Mouse (Mus musculus) erythroblast, embryonic 14.5 days (primary cell): ENCODE measurements around the gene Lta. TPM values are rescaled to one million over a fixed set of nuclear protein-coding genes. Genes with fewer than 3 reads are reported as not detected.
"Not testable (repeated sequence)": the region's sequence is repeated elsewhere in the genome, so short reads cannot be mapped to it uniquely, and the experiment has no call there.

Experiments
- H3K27me3 ChIP-seq: 2 replicates; pipeline ENCODE4 v1.6.1; 2012; ENCODE audit warnings: inconsistent platforms; ENCODE audit not compliant: control insufficient read depth
- H3K36me3 ChIP-seq: 2 replicates; pipeline ENCODE4 v1.6.1; 2012; ENCODE audit warnings: mild to moderate bottlenecking, inconsistent platforms; ENCODE audit not compliant: control insufficient read depth
- H3K4me1 ChIP-seq: 2 replicates; pipeline ENCODE4 v1.6.1; 2012; ENCODE audit warnings: inconsistent platforms; ENCODE audit not compliant: control insufficient read depth
- H3K4me3 ChIP-seq: replicated peaks from 2 replicates; pipeline ENCODE3; 2012; ENCODE audit warnings: moderate library complexity, mild to moderate bottlenecking, inconsistent platforms
- H3K9me3 ChIP-seq: 2 replicates; pipeline ENCODE4 v1.6.1; 2012; ENCODE audit warnings: low read length, inconsistent platforms, mixed read lengths; ENCODE audit not compliant: control insufficient read depth
- GATA1 ChIP-seq: IDR thresholded peaks from 2 replicates; pipeline ENCODE4 v1.6.1; 2012; ENCODE audit warnings: low read length, inconsistent platforms, mixed read lengths
- TAL1 ChIP-seq: IDR thresholded peaks from 3 replicates; pipeline ENCODE4 v1.6.1; 2012; ENCODE audit warnings: low read length, inconsistent platforms, mixed read lengths
- polyA plus RNA-seq: library from polyadenylated mRNA; stranded (reverse); fragments of >175 nt; gene quantifications from 2 replicates; pipeline ENCODE4 v1.2.3, GENCODE M21; 2012

The Lta gene
- polyA plus RNA-seq, 1 experiment: 0.03 TPM

- Histone ChIP-seq H3K27me3 (no peaks in the 10 kb centered on the region), H3K9me3 (no peaks in the 10 kb centered on the region), H3K36me3 (peaks cover 30% of the 10 kb centered on the region), H3K4me1 (peaks cover 65% of the 10 kb centered on the region), H3K4me3 (peak overlapping the region; percentile 82)
- no peak for TF ChIP-seq GATA1
- TF ChIP-seq TAL1: no peak
Measured at GRCm38 (mm10) chr17:35240384-35241304, 35.5 kb upstream of the Lta start.

- TF ChIP-seq GATA1: no peak
- TF ChIP-seq TAL1: no peak
- Histone ChIP-seq H3K4me1 (peaks cover 64% of the 10 kb centered on the region), H3K9me3 (no peaks in the 10 kb centered on the region), H3K36me3 (peaks cover 21% of the 10 kb centered on the region), H3K4me3 (no peak overlapping the region), H3K27me3 (no peaks in the 10 kb centered on the region)
Measured at GRCm38 (mm10) chr17:35239700-35240099, 34.5 kb upstream of the Lta start.

- TF ChIP-seq TAL1 (no peak), GATA1 (no peak)
- Histone ChIP-seq H3K27me3 (no peaks in the 10 kb centered on the region), H3K4me1 (peaks cover 57% of the 10 kb centered on the region), H3K4me3 (no peak overlapping the region), H3K9me3 (no peaks in the 10 kb centered on the region), H3K36me3 (peaks cover 14% of the 10 kb centered on the region)
Measured at GRCm38 (mm10) chr17:35237504-35237903, 32.4 kb upstream of the Lta start.

- no peak overlapping the region for H3K4me3 ChIP-seq
- no peaks in the 10 kb centered on the region for H3K9me3 ChIP-seq
- H3K4me1 ChIP-seq: peaks cover 62% of the 10 kb centered on the region
- peaks cover 17% of the 10 kb centered on the region for H3K36me3 ChIP-seq
- TF ChIP-seq GATA1 (no peak), TAL1 (no peak)
- H3K27me3 ChIP-seq: no peaks in the 10 kb centered on the region
Measured at GRCm38 (mm10) chr17:35236996-35237395, 31.8 kb upstream of the Lta start.

GRCm38 (mm10) chr17:35236390-35236746 lies 31.2 kb upstream of the Lta start:
- Histone ChIP-seq H3K27me3 (no peaks in the 10 kb centered on the region), H3K9me3 (no peaks in the 10 kb centered on the region), H3K4me1 (peaks cover 63% of the 10 kb centered on the region), H3K36me3 (peaks cover 20% of the 10 kb centered on the region), H3K4me3 (peak overlapping the region; percentile 79)
- TF ChIP-seq GATA1: no peak
- no peak for TF ChIP-seq TAL1

GRCm38 (mm10) chr17:35235614-35236389 lies 30.7 kb upstream of the Lta start, which contains the start of gene Nfkbil1:
Gene Nfkbil1 (minus strand): TSS chr17:35235792.
- Histone ChIP-seq H3K27me3 (no peaks in the 10 kb centered on the region), H3K4me1 (peaks cover 61% of the 10 kb centered on the region), H3K36me3 (peaks cover 26% of the 10 kb centered on the region), H3K4me3 (peak within 1 kb of the TSS; percentile 79), H3K9me3 (no peaks in the 10 kb centered on the region)
- no peak for TF ChIP-seq TAL1
- TF ChIP-seq GATA1: no peak

- peaks cover 33% of the 10 kb centered on the region for H3K36me3 ChIP-seq
- TF ChIP-seq GATA1 (no peak), TAL1 (no peak)
- peak overlapping the region; percentile 79 for H3K4me3 ChIP-seq
- no peaks in the 10 kb centered on the region for H3K27me3 ChIP-seq
- peaks cover 52% of the 10 kb centered on the region for H3K4me1 ChIP-seq
- no peaks in the 10 kb centered on the region for H3K9me3 ChIP-seq
Measured at GRCm38 (mm10) chr17:35234903-35235302, 29.8 kb upstream of the Lta start.

- H3K36me3 ChIP-seq: peaks cover 41% of the 10 kb centered on the region
- not testable (repeated sequence) for H3K27me3 ChIP-seq, H3K9me3 ChIP-seq, H3K4me3 ChIP-seq
- peaks cover 49% of the 10 kb centered on the region for H3K4me1 ChIP-seq
Measured at GRCm38 (mm10) chr17:35234090-35234489, 28.9 kb upstream of the Lta start.

GRCm38 (mm10) chr17:35233114-35233980 lies 28.2 kb upstream of the Lta start, which contains the start of gene Atp6v1g2:
Gene Atp6v1g2 (plus strand): TSS chr17:35233660.
- peak within 1 kb of the TSS; percentile 79 for H3K4me3 ChIP-seq
- H3K4me1 ChIP-seq: peaks cover 49% of the 10 kb centered on the region
- H3K27me3 ChIP-seq: no peaks in the 10 kb centered on the region
- peaks cover 48% of the 10 kb centered on the region for H3K36me3 ChIP-seq
- no peak for TF ChIP-seq TAL1
- TF ChIP-seq GATA1: no peak
- no peaks in the 10 kb centered on the region for H3K9me3 ChIP-seq
